Mouse (Mus musculus): Measurements from ENCODE around the gene Olfr1298.

Gene Olfr1298

DNA sequence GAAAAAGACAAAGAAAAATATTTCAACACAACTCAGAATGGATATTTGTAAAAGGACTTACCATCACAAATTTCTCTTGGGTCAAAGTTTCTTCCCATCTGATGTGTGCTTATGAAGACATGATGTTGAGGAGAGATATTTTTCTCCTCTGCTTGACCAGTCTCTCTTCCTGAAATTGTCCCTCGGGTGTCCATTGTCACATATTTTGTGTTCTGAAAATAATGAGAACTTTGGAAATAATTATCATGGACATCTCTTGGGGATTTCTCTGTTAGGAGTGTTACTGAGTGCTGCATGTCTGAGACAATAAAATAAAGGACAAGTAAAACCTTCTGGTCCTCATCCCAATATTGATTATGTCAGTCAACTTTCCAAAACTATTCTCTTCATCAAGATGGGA lies at the start of gene Olfr1298:
Gene Olfr1298, minus strand, starts transcription at position 101 of the 400 bp plus-strand sequence.
- no peak for DNase-seq (ENCODE audit: low spot score)

DNA sequence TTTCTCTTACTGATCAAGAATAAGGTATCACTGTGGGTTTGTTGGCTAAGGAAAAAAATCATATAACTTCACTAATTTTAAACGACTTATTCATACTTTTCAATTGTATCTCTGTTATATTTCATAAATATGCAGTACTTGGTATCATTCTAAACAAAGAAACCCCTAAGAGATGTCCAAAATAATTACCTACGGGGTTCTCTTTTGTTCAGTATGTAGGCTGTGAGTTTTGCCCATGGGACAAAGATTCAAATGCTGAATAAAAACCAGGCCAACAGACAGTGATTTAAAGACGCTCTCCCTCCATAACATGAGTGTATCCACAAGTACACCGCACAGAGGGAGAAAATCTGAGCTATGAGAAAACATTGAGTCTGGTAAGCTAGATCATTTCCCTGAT lies 12.1 kb upstream of the Olfr1298 start, which contains the start of gene Olfr1299:
Gene Olfr1299, plus strand, starts transcription at position 301 of the 400 bp plus-strand sequence.
- DNase-seq (ENCODE audit: low spot score): no peak

- no peak for DNase-seq (ENCODE audit: low spot score)
These were observed 22.6 kb downstream of the Olfr1298 start, which contains the start of gene Olfr1297 for GRCm38 (mm10) chr2:111626397-111626796. Olfr1297 (minus strand) TSS chr2:111626497.
